Mouse (Mus musculus): Measurements from ENCODE around the gene Duox1. TPM values are rescaled to one million over a fixed set of nuclear protein-coding genes. Genes with fewer than 3 reads are reported as not detected.

Duox1 gene
- polyA plus RNA-seq (2012; rRNA removed) = 0.12 and 0.20 TPM in 2 replicates

GRCm38 (mm10) chr2:122315372-122315771 is at the start of gene Duox1:
Duox1 (plus strand) TSS chr2:122315672.

GRCm38 (mm10) chr2:122298096-122298499 is 17.4 kb upstream of the Duox1 start, which contains the start of gene Duox2:
Duox2 (minus strand) TSS chr2:122298449.

GRCm38 (mm10) chr2:122298596-122299490 is 16.6 kb upstream of the Duox1 start, which contains the start of gene Duoxa2:
Duoxa2 (plus strand) TSS chr2:122298900.

GRCm38 (mm10) chr2:122313536-122313935 is 1.9 kb upstream of the Duox1 start, which contains the start of gene Duoxa1:
Duoxa1 (minus strand) TSS chr2:122313730.

GRCm38 (mm10) chr2:122368995-122369739 is 53.7 kb downstream of the Duox1 start, which contains the start of gene Shf:
Shf (minus strand) TSS chr2:122369162.

Other genes with a start within 250 kb of the Duox1 start
- gene Spg11, start 197.3 kb upstream of the Duox1 start, polyA plus RNA-seq (2012; rRNA removed) = 7.1 and 10.1 TPM in 2 replicates
- 548 and 557 TPM in 2 replicates for gene B2m, start 168.0 kb upstream of the Duox1 start, polyA plus RNA-seq (2012; rRNA removed)
- gene Trim69, start 155.0 kb upstream of the Duox1 start, polyA plus RNA-seq (2012; rRNA removed) = not detected in 2 replicates
- not detected in 2 replicates for gene Patl2, start 129.5 kb upstream of the Duox1 start, polyA plus RNA-seq (2012; rRNA removed)
- not detected in 2 replicates for gene Terb2, start 129.4 kb upstream of the Duox1 start, polyA plus RNA-seq (2012; rRNA removed)
- gene Sord, start 80.9 kb upstream of the Duox1 start, polyA plus RNA-seq (2012; rRNA removed) = 28.9 and 32.5 TPM in 2 replicates
- 43.6 and 75.1 TPM in 2 replicates for gene Duox2, start 17.2 kb upstream of the Duox1 start, polyA plus RNA-seq (2012; rRNA removed)
- gene Duoxa2, start 16.8 kb upstream of the Duox1 start, polyA plus RNA-seq (2012; rRNA removed) = 31.3 and 70.7 TPM in 2 replicates
- 0.57 TPM in 1 of 2 replicates, not detected in the other for gene Duoxa1, start 1.9 kb upstream of the Duox1 start, polyA plus RNA-seq (2012; rRNA removed)
- gene Shf, start 53.5 kb downstream of the Duox1 start, polyA plus RNA-seq (2012; rRNA removed) = 20.1 and 29.7 TPM in 2 replicates
- gene Slc28a2, start 110.8 kb downstream of the Duox1 start, polyA plus RNA-seq (2012; rRNA removed) = 0.84 and 1.3 TPM in 2 replicates
- gene Gm14085, start 169.3 kb downstream of the Duox1 start, polyA plus RNA-seq (2012; rRNA removed) = 0.06 TPM in 1 of 2 replicates, not detected in the other